Mouse (Mus musculus): ENCODE measurements around the gene Afdn. TPM values are rescaled to one million over a fixed set of nuclear protein-coding genes. Genes with fewer than 3 reads are reported as not detected.

The Afdn gene
- polyA plus RNA-seq (2015; fragmentation: Nextera tagmentation; extraction: Ambion mirVana), result 9.5 TPM in 2 replicates

- WGBS (ENCODE audit: insufficient replicate concordance), result under 1% methylated on average over 108 of the region's 108 CpGs
- Histone ChIP-seq H3K4me3 (replicated peaks) (peak within 1 kb of the TSS; percentile 59), H3K9ac (peak within 1 kb of the TSS; percentile 40; the same call in 1 of the 2 replicates), H3K27ac (replicated peaks) (peak within 1 kb of the TSS; percentile 69), H3K9me3 (replicated peaks) (no peaks in the 10 kb centered on the region), H3K27me3 (peaks cover 56% of the 10 kb centered on the region), H3K36me3 (replicated peaks) (no peaks in the 10 kb centered on the region), H3K4me2 (peak within 1 kb of the TSS; percentile 62), H3K4me1 (replicated peaks) (0 out of 2 replicates have a peak, but pooled peaks cover 6% of the 10 kb centered on the region)
- ATAC-seq (ENCODE audit: insufficient read depth), result peak; percentile 88
Measured at GRCm38 (mm10) chr17:13759853-13760627, at the start of gene Afdn. Gene Afdn, plus strand, starts transcription at chr17:13760539.

- no peak overlapping the region for H3K4me3 ChIP-seq (replicated peaks)
- 49% methylated on average over 5 of the region's 5 CpGs for WGBS (ENCODE audit: insufficient replicate concordance)
- no peak overlapping the region for H3K27ac ChIP-seq (replicated peaks)
- H3K9ac ChIP-seq, result no peak overlapping the region
- no peaks in the 10 kb centered on the region for H3K9me3 ChIP-seq (replicated peaks)
- no peaks in the 10 kb centered on the region for H3K36me3 ChIP-seq (replicated peaks)
- no peak overlapping the region for H3K4me2 ChIP-seq
- 0 out of 2 replicates have a peak, but pooled peaks cover 3% of the 10 kb centered on the region for H3K4me1 ChIP-seq (replicated peaks)
- no peaks in the 10 kb centered on the region for H3K27me3 ChIP-seq
- no peak for ATAC-seq (ENCODE audit: insufficient read depth)
Measured at GRCm38 (mm10) chr17:13711173-13711572, 49.2 kb upstream of the Afdn start.

DNA sequence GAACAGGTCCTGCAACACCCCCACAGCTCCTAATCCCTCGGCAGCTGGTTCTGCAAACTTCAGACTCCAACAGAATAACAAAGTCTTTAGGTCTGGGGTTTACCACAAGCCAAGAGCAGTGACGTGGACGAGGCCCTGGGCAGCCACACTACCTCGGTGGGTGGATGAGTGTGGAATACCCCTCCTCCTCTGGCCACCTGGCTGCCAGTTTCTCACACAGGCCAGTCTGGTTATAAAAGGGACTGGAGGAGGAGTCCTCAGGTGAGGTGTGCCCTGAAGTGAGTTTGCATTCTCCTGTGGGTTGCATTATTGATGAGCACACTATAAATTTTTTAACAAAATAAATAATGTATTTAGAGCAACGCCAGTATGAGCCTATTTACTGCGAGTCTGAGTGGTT is 48.2 kb upstream of the Afdn start:
- no peak for ATAC-seq (ENCODE audit: insufficient read depth)
- Histone ChIP-seq H3K4me1 (replicated peaks) (0 out of 2 replicates have a peak, but pooled peaks cover 3% of the 10 kb centered on the region), H3K27me3 (no peaks in the 10 kb centered on the region), H3K9ac (no peak overlapping the region), H3K9me3 (replicated peaks) (no peaks in the 10 kb centered on the region), H3K36me3 (replicated peaks) (no peaks in the 10 kb centered on the region), H3K4me3 (replicated peaks) (no peak overlapping the region), H3K27ac (replicated peaks) (no peak overlapping the region), H3K4me2 (no peak overlapping the region)
- 49% methylated on average over 6 of the region's 6 CpGs for WGBS (ENCODE audit: insufficient replicate concordance)

- Histone ChIP-seq H3K4me3 (replicated peaks) (no peak overlapping the region), H3K4me1 (replicated peaks) (0 out of 2 replicates have a peak, but pooled peaks cover 3% of the 10 kb centered on the region), H3K9me3 (replicated peaks) (no peaks in the 10 kb centered on the region), H3K36me3 (replicated peaks) (no peaks in the 10 kb centered on the region), H3K27ac (replicated peaks) (no peak overlapping the region), H3K4me2 (no peak overlapping the region), H3K27me3 (no peaks in the 10 kb centered on the region), H3K9ac (no peak overlapping the region)
- WGBS (ENCODE audit: insufficient replicate concordance), result 79% methylated on average over 3 of the region's 3 CpGs
- no peak for ATAC-seq (ENCODE audit: insufficient read depth)
Measured at GRCm38 (mm10) chr17:13712518-13712917, 47.8 kb upstream of the Afdn start.

- 65% methylated on average over 4 of the region's 4 CpGs for WGBS (ENCODE audit: insufficient replicate concordance)
- Histone ChIP-seq H3K4me3 (replicated peaks) (no peak overlapping the region), H3K27me3 (no peaks in the 10 kb centered on the region), H3K9ac (no peak overlapping the region), H3K36me3 (replicated peaks) (no peaks in the 10 kb centered on the region), H3K4me1 (replicated peaks) (0 out of 2 replicates have a peak, but pooled peaks cover 3% of the 10 kb centered on the region), H3K9me3 (replicated peaks) (no peaks in the 10 kb centered on the region), H3K27ac (replicated peaks) (no peak overlapping the region), H3K4me2 (no peak overlapping the region)
- ATAC-seq (ENCODE audit: insufficient read depth), result no peak
Measured at GRCm38 (mm10) chr17:13714128-13714527, 46.2 kb upstream of the Afdn start.

GRCm38 (mm10) chr17:13714654-13715053 is 45.7 kb upstream of the Afdn start:
- no peaks in the 10 kb centered on the region for H3K9me3 ChIP-seq (replicated peaks)
- ATAC-seq (ENCODE audit: insufficient read depth), result no peak
- no peak overlapping the region for H3K9ac ChIP-seq
- no peaks in the 10 kb centered on the region for H3K27me3 ChIP-seq
- 0 out of 2 replicates have a peak, but pooled peaks cover 3% of the 10 kb centered on the region for H3K4me1 ChIP-seq (replicated peaks)
- no peaks in the 10 kb centered on the region for H3K36me3 ChIP-seq (replicated peaks)
- no peak overlapping the region for H3K4me3 ChIP-seq (replicated peaks)
- no peak overlapping the region for H3K27ac ChIP-seq (replicated peaks)
- H3K4me2 ChIP-seq, result no peak overlapping the region
- WGBS (ENCODE audit: insufficient replicate concordance), result 55% methylated on average over 4 of the region's 4 CpGs

DNA sequence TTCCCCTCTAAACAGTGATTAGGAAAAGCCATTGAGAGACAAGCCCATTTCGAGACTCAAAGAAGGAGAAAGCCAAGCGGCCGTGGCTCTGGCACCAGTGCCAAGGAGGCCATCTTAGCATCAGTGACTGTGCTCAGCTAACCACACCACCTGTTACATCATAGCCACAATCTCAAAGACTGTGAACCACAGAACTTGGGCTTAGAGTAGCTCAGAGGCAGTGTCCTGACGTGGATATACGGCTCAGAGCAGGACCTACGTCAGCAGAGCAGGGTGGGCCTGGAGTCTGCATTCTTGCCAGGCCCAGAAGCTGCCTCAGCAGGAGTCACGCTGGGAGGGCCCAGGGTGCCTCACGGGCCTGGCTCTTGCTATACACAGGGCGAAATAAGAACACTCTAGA is 44.8 kb upstream of the Afdn start:
- ATAC-seq (ENCODE audit: insufficient read depth), result no peak
- 54% methylated on average over 9 of the region's 9 CpGs for WGBS (ENCODE audit: insufficient replicate concordance)

GRCm38 (mm10) chr17:13716336-13716735 is 44.0 kb upstream of the Afdn start:
- peak; percentile 69 for ATAC-seq (ENCODE audit: insufficient read depth)
- Histone ChIP-seq H3K36me3 (replicated peaks) (no peaks in the 10 kb centered on the region), H3K4me1 (replicated peaks) (0 out of 2 replicates have a peak, but pooled peaks cover 3% of the 10 kb centered on the region), H3K27ac (replicated peaks) (no peak overlapping the region), H3K4me2 (no peak overlapping the region), H3K9me3 (replicated peaks) (no peaks in the 10 kb centered on the region), H3K9ac (no peak overlapping the region), H3K4me3 (replicated peaks) (no peak overlapping the region), H3K27me3 (no peaks in the 10 kb centered on the region)
- WGBS (ENCODE audit: insufficient replicate concordance), result 66% methylated on average over 6 of the region's 6 CpGs

More for the DNA sequence above, 44.8 kb upstream of the Afdn start:
- Histone ChIP-seq H3K36me3 (replicated peaks) (no peaks in the 10 kb centered on the region), H3K9ac (no peak overlapping the region), H3K4me2 (no peak overlapping the region), H3K9me3 (replicated peaks) (no peaks in the 10 kb centered on the region), H3K27ac (replicated peaks) (no peak overlapping the region), H3K27me3 (no peaks in the 10 kb centered on the region), H3K4me3 (replicated peaks) (no peak overlapping the region), H3K4me1 (replicated peaks) (0 out of 2 replicates have a peak, but pooled peaks cover 3% of the 10 kb centered on the region)

- WGBS (ENCODE audit: insufficient replicate concordance), result 75% methylated on average over 11 of the region's 11 CpGs
- Histone ChIP-seq H3K27me3 (no peaks in the 10 kb centered on the region), H3K27ac (replicated peaks) (no peak overlapping the region), H3K4me2 (no peak overlapping the region), H3K4me3 (replicated peaks) (no peak overlapping the region), H3K4me1 (replicated peaks) (0 out of 2 replicates have a peak, but pooled peaks cover 3% of the 10 kb centered on the region), H3K36me3 (replicated peaks) (no peaks in the 10 kb centered on the region), H3K9me3 (replicated peaks) (no peaks in the 10 kb centered on the region), H3K9ac (no peak overlapping the region)
- no peak for ATAC-seq (ENCODE audit: insufficient read depth)
Measured at GRCm38 (mm10) chr17:13717428-13717827, 42.9 kb upstream of the Afdn start.

GRCm38 (mm10) chr17:13720187-13720586 is 40.2 kb upstream of the Afdn start:
- Histone ChIP-seq H3K9me3 (replicated peaks) (no peaks in the 10 kb centered on the region), H3K27me3 (no peaks in the 10 kb centered on the region), H3K27ac (replicated peaks) (no peak overlapping the region), H3K4me1 (replicated peaks) (0 out of 2 replicates have a peak, but pooled peaks cover 3% of the 10 kb centered on the region), H3K9ac (no peak overlapping the region), H3K36me3 (replicated peaks) (no peaks in the 10 kb centered on the region), H3K4me2 (no peak overlapping the region), H3K4me3 (replicated peaks) (no peak overlapping the region)
- WGBS (ENCODE audit: insufficient replicate concordance), result 62% methylated on average over 5 of the region's 5 CpGs
- no peak for ATAC-seq (ENCODE audit: insufficient read depth)

DNA sequence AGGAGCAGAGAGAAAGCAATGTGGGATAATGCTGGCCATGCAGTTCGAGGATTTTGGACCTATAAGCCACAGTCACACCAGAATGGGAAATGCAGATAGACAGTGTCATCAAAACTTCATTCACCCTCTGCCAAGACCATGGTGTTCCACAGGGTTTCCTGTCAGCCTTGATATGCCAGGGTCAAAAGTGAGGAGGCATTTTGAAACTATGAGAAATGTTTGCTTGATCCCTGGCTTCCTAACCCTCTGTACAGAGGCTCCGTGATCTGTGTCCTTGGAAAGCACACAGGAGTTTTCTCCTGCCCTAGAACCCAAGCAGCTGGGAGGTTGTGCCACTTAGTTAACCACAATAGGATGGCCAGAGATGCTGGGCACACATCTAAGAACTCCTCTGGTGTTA is 39.0 kb upstream of the Afdn start:
- H3K27ac ChIP-seq (replicated peaks), result no peak overlapping the region
- no peaks in the 10 kb centered on the region for H3K27me3 ChIP-seq
- H3K4me3 ChIP-seq (replicated peaks), result no peak overlapping the region
- no peaks in the 10 kb centered on the region for H3K9me3 ChIP-seq (replicated peaks)
- H3K4me2 ChIP-seq, result no peak overlapping the region
- H3K9ac ChIP-seq, result no peak overlapping the region
- H3K4me1 ChIP-seq (replicated peaks), result no peaks in the 10 kb centered on the region
- H3K36me3 ChIP-seq (replicated peaks), result no peaks in the 10 kb centered on the region
- WGBS (ENCODE audit: insufficient replicate concordance), result 37% methylated on average over 2 of the region's 2 CpGs
- no peak for ATAC-seq (ENCODE audit: insufficient read depth)
